Mouse (Mus musculus) brain, adult 10 weeks (tissue): ENCODE data around the gene Trp53i13. TPM values are rescaled to one million over a fixed set of nuclear protein-coding genes. Genes with fewer than 3 reads are reported as not detected.

ENCODE experiments used
- polyA plus RNA-seq: library from polyadenylated mRNA; stranded (reverse); fragments of 350-450 nt; fragmentation: Illumina TruSeq; extraction: RNeasy Lipid Tissue Mini Kit (QIAGEN cat#74804); gene quantifications from one replicate; pipeline ENCODE4 v1.2.3, GENCODE M21; 2015; ENCODE audit warnings: low read depth, low replicate concordance

Gene Trp53i13
- 5.8 TPM for polyA plus RNA-seq

DNA sequence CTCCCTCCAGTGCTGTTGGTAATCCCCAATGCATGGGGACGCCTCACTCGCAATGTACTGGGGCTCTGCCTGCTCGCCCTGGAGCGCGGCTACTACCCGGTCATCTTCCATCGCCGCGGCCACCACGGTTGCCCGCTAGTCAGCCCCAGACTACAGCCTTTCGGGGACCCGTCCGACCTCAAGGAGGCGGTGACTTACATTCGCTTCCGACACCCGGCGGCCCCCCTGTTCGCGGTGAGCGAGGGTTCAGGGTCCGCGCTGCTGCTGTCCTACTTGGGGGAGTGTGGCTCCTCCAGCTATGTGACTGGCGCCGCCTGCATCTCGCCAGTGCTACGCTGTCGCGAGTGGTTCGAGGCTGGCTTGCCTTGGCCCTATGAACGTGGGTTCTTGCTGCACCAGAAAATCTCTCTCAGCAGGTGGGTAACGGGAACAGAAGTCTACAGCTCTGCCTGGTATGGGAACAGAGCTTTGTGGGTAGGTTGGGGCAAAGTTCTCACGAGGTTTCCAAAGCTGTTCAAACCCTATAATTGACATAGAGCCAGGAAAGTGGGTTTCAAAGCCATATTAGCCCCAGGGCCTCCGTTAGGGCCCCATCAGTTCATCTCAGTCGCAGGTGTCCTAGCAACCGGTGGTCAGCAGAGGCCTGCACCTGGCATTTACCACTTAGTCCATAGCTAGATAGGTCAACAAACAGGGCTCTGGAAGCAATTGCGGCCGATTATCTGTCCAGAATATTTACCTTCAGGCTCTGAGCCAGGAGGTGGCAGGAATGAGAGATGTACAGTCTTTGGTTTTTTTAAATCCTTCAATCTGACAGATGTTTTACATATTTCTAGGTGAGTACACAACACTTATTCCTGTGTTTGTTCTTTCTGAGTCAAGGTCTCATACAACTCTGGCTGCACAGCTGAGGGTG, at the start of gene Trp53i13:
Gene Trp53i13 (minus strand): TSS at position 344 of the 916 bp plus-strand sequence.

DNA sequence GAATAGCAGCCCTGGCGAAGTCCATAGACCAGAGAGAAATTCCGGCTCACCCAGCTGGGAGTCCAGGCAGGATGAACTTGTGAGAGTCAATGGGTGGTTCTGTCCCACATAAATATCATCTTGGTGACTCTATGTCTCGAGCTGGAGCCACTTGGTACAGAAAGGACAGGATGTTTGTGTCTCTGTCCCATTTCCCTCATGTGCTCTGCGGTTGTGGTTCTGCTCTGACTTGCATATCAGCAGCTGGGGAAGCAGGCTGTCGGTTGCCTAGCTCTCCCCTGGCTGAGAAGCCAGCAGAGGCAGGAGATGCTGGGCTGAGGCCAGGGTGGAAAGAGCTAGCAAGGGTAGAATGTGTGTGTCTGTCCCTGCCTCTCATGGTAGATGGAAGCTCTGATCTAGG, 3.3 kb upstream of the Trp53i13 start, which contains the start of gene Gm10392:
Gene Gm10392 (minus strand): TSS at position 156 of the 400 bp plus-strand sequence.

DNA sequence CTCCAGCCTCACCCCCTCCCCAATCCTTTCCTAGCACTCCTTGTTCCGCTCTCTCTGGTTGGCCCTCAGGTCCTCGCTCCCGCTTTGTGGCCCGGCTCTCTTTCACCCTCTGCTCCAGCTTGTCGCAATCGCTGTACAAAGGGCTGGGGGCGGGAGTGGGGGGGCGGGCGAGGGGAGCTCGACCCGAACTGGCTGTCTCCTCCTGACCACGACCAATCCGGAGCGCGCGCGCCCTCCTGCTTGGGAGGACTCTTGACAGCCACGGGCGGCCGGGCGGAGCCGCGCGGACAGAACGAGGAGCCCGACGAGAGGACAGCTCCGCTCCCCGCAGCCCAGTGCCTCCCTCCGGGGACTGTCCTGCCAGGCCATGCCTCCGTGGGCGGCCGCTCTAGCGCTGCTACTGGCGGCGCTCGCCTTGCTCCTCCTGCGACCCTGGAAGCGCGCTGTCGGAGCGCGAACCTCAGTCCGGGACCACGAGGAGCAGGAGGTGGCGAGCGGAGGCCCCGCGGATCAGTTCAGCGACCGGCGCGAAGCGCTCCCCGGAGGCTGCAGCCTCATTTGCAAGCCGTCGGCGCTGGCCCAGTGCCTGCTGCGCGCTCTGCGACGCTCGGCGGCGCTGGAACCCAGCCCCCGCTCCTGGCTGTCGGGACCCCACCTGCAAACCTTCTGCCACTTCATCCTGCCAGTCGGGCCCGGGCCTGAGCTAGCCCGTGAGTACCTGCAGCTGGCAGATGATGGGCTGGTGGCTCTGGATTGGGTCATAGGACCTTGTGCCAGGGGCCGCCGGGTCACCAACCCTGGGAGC, 746 bp downstream of the Trp53i13 start, which contains the start of gene Abhd15:
Gene Abhd15 (plus strand): TSS at position 290 of the 805 bp plus-strand sequence.

DNA sequence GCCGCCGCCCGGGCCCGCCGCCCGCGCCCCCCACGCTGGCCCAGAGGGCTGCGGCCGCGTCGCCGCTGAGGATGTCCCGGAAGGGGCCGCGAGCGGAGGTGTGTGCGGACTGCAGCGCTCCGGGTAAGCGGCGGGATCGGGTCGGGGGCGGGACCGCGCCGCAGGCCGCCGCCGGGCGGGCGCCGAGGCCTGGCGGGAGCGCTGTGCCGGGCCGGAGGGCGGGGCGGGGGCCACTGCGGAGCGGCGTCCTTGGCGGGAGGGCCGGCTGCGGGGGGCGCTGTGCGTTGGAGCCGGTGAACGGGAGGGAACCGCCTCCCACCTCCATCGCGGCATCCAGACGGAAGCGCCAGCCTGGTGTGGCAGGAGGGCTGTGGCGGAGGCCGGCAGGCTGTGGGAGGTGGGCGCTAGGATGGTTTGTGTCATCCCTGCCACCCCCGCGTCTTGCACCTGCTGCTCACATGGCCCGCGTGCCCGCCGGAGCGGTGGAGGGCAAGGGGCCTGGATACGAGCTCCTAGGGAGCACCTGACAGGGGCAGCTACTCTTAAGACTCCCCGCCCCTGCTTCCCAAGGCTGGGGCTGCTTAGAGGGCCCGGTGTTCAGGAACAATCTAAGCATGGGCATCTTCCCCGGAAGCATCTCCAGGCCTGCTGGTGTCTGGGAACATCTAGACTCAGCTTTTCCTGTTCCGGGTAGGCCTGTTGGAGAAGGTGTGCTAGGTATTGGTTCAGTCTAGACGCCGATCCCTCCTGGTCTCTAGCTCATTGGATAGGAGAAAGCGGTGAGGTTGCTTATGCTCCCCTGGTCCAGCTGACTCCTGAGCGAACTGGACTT, 22.1 kb downstream of the Trp53i13 start, which contains the start of gene Git1:
Gene Git1 (plus strand): TSS at position 51 of the 832 bp plus-strand sequence.

DNA sequence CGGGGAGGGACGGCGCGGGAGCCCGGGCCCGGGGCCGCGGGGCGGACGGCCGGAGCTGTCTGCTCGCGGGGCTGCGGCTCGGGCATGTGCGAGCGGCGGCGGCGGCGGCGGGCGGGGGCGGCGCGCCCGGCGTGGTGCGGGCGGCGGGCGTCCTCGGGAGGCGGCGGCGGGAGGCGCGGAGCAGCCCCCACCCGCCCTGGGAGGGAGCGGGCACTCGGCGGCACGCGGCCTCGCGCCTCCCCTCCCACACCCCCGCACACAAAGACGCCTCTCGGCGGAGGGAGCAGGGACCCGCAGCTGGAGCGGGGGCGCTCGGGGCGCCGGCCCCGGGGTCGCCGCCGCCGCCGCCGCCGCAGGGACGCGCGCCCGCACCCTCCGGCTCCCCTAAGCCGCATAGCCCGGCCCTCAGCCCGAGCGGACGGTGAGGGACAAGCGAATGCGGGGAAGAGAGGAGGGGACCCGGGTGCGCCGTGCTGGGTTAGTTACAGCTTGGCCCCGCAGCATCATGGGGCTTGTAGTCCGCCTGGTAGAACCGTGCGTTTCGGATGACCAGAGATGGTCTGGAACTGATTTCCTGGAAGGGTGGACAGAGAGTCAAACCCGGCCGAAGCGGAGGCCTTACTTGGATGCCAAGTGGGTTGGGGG, 26.1 kb downstream of the Trp53i13 start, which contains the start of gene Ankrd13b:
Gene Ankrd13b (minus strand): TSS at position 88 of the 645 bp plus-strand sequence.

DNA sequence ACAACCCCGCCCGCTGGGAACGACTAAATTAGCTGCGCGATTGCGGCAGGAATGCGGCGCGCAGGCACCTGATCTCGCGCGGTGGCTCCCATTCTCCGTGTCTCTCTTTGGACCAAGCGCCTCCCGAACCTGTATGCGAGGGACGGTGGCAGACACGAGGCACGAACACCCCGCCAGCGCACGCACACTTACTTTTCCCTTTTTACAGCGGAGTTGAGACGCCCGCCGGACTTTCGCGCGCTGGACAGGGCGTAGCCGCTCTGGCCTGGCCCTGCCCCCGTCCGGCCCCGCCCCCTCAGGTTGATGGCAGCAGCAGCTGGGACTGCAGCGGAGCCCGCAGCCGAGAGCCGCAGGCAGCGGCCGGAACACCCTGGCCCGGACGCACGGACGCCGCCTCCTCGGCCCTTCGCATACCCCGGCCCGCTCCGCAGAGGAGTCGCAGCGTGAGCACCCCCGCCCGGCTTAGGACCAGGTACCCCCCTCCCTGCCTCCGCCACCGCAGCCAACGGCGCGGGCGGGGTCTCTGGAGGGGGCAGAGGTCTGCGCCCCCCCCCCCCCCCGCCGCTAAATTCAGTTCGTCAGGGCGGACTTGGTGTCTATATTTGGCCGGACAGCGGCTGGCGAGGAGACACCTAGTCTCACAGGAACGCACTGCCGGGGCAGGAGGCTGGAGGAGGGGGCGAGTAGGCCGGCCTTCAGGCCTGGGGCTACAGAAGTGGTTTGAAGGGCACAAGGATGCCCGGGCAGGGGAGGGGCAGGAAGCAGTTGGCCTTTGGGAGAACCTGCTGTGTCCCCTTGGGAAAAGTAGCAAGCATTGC, 53.3 kb downstream of the Trp53i13 start, which contains the start of gene Coro6:
Gene Coro6 (plus strand): TSS at position 129 of the 818 bp plus-strand sequence.

Other genes with a start within 250 kb of the Trp53i13 start
- gene Coro6, start 53.6 kb downstream of the Trp53i13 start, polyA plus RNA-seq = 43.4 TPM
- gene Ankrd13b, start 26.3 kb downstream of the Trp53i13 start, polyA plus RNA-seq = 60.5 TPM
- gene Git1, start 22.4 kb downstream of the Trp53i13 start, polyA plus RNA-seq = 228 TPM
- gene Abhd15, start 859 bp downstream of the Trp53i13 start, polyA plus RNA-seq = 1.1 TPM
- gene Gm10392, start 3.2 kb upstream of the Trp53i13 start, polyA plus RNA-seq = not detected
- 33.4 TPM for gene Taok1, start 91.8 kb upstream of the Trp53i13 start, polyA plus RNA-seq
- gene Nufip2, start 170.2 kb upstream of the Trp53i13 start, polyA plus RNA-seq = 22.1 TPM
- not detected for gene Cryba1, start 209.3 kb upstream of the Trp53i13 start, polyA plus RNA-seq
- 72.5 TPM for gene Myo18a, start 247.3 kb upstream of the Trp53i13 start, polyA plus RNA-seq